Mouse (Mus musculus) ES-E14 (cell line): ENCODE results near the gene Cep250.

Source experiments
- HCFC1 ChIP-seq: IDR thresholded peaks from 2 replicates; pipeline ENCODE4 v1.6.1; 2012; ENCODE audit warnings: low read length, inconsistent platforms, borderline replicate concordance; ENCODE audit not compliant: insufficient read depth
- ZC3H11A ChIP-seq: IDR thresholded peaks from 2 replicates; pipeline ENCODE4 v1.6.1; 2012; ENCODE audit warnings: low read depth, mild to moderate bottlenecking, inconsistent platforms, low read length, borderline replicate concordance
- ZNF384 ChIP-seq: IDR thresholded peaks from 2 replicates; pipeline ENCODE4 v1.6.1; 2012; ENCODE audit warnings: low read depth, low read length, inconsistent platforms

DNA sequence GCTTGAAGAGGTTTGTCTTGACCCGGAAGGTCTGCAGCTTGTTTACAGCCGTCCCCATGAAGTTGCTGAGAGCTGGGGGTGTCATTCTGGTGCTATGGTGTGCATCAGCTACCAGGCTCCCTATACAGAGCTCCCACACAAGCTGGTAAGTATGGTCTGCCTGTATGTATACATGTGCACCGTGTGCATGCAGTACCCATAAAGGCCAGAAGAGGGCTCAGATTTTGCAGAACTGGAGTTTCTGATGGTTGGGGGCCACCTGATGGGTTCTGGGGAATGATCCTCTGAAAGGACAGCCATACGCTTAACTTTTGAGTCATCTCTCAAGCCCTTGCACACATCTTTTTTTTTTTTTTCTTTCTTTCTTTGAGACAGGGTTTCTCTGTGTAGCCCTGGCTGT, 49.1 kb downstream of the Cep250 start:
- TF ChIP-seq HCFC1 (no peak), ZNF384 (no peak), ZC3H11A (no peak)
